Mouse (Mus musculus): ENCODE measurements at regions not wholly inside any gene's neighbourhood (a gene's known extent, or its start where the extent isn't known, plus 50 kb on each side); places are given as distances from the start of the nearest gene placed in this dataset.

GRCm38 (mm10) chr17:80795453-80796105, 67.3 kb upstream of the Map4k3 start:
- DNase-seq (ENCODE audit: low read depth, low spot score) = no peak

- DNase-seq (ENCODE audit: low read depth, low spot score) = no peak
These were observed 64.3 kb upstream of the Map4k3 start for GRCm38 (mm10) chr17:80792605-80793004.

- no peak for DNase-seq (ENCODE audit: low read depth, low spot score)
These were observed 61.4 kb upstream of the Map4k3 start for GRCm38 (mm10) chr17:80789706-80790105.

- no peak for DNase-seq (ENCODE audit: low read depth, low spot score)
These were observed 60.7 kb upstream of the Map4k3 start for GRCm38 (mm10) chr17:80789000-80789399.

- DNase-seq (ENCODE audit: low read depth, low spot score) = no peak
These were observed 58.6 kb upstream of the Map4k3 start for GRCm38 (mm10) chr17:80786858-80787257.

DNA sequence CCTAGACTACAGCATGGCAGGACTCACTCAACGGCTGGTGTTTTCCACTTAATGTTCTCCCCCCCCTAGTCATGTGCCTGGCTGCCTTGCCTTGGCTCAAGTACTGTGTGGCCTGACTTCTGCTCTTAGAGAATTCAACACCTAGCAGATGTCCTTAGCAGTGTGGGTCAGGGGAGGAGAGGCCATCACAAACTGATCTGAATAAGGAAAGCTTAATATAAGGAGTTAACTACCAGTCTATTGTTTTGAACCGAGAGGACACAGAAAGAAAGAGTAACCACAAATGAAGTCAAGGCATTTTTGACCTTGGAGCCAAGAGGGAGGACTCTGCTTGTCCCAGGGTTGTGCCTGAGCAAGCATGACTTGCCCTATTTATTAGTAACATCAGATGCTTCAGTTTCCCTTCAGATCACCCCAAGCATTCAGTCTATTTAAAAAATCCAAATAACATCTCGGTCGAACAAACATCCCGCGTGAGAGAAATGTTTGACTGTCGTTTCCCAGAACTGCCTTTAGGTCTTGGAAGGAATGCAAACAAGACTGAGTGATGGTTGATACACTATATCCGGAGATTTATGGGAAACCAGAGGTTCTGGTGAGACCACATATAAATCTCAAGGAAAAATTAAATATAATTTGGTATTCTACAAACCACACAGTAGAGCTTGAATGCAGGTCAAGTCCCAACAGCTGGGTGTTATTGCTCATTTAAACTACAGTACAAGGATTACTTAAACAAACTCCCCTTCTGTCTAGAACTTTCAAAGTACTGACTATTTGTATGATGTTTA, 58.0 kb upstream of the Map4k3 start:
- no peak for DNase-seq (ENCODE audit: low read depth, low spot score)

GRCm38 (mm10) chr17:80785476-80785875, 57.2 kb upstream of the Map4k3 start:
- no peak for DNase-seq (ENCODE audit: low read depth, low spot score)

- no peak for DNase-seq (ENCODE audit: low read depth, low spot score)
These were observed 56.8 kb upstream of the Map4k3 start for GRCm38 (mm10) chr17:80785049-80785448.

DNA sequence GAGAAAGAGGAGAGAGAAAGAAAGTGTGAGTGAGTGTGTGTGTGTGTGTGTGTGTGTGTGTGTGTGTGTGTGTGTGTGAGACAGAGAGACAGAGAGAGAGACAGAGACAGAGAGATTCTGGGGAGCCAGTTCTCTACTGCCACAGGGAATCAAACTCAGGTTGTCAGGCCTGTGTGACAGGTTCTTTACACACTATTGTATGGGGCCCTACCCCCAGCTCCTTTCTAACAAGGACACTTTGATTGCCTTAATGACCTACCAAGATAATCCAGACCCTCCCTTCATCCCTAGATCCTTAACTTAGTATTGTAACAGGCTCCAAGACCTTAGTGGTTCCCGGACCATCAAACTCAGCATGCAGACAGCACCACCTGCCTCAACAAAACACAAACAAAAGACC, 53.9 kb upstream of the Map4k3 start:
- DNase-seq (ENCODE audit: low read depth, low spot score) = no peak

DNA sequence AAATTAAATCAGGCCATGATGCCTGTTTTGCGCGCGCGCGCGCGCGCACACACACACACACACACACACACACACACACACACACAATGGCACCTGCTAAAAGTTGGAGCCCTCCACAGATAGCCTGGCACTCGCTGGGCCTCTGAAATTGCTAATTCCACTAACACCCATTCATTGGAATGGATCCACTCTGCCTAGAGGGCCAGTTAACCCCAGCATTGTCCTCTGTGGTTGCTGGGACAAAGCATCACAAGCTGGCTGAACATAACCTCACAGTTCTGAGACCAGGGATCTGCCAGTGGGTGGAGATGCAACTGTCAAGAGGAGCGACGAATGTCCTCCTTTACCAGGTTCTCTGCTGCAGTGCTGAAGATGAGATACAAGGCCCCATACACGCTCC, 53.3 kb upstream of the Map4k3 start:
- no peak for DNase-seq (ENCODE audit: low read depth, low spot score)

DNA sequence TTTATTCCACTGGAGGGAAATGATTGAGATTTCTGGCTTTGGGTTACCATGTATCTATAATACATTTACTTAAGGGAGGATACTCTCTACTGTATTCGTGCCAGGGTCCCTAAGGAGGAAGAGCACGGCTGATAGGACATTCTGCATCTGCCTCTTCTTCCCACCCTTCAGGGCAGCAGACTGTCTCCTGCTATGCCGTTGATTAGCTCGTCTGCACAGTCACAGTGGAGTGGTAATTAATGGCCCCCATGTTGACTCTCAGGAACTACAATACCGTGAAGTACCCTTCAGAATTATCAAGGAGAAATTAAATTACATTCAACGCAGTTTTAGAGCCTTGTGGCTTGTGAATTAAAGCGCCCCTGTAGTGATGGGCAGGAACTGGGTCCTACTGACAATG, 52.0 kb upstream of the Map4k3 start:
- no peak for DNase-seq (ENCODE audit: low read depth, low spot score)

- DNase-seq (ENCODE audit: low read depth, low spot score) = no peak
These were observed 51.5 kb upstream of the Map4k3 start for GRCm38 (mm10) chr17:80779782-80780181.

All from CD4-positive helper T cell, adult 2 months (primary cell).